Comparison of ENCODE assay signal across 7 mouse cellular contexts in genomic region chr13:21911147-21911546, GRCm38 (mm10). TPM values are rescaled to one million over a fixed set of nuclear protein-coding genes. Genes with fewer than 3 reads are reported as not detected.
DNase-seq lines count a peak whose midpoint lies in the region; ATAC-seq and TF ChIP-seq lines count a peak whose summit lies in the region.

No protein-coding gene starts in this region.

- no peak overlapping the region; the same call in 1 of the 2 replicates for H3K4me2 ChIP-seq in forebrain, embryonic 15.5 days (replicated peaks)
- peak overlapping the region; percentile 73 for H3K4me2 ChIP-seq in liver, embryonic 12.5 days

- H3K4me1 ChIP-seq in bone marrow macrophage, adult 2 months (ENCODE audit: control insufficient read depth, insufficient read depth, low read length), result peaks cover 13% of the 10 kb centered on the region
- no peaks in the 10 kb centered on the region for H3K4me1 ChIP-seq in forebrain, embryonic 15.5 days
- peaks cover 68% of the 10 kb centered on the region for H3K4me1 ChIP-seq in liver, embryonic 12.5 days

- peaks cover 32% of the 10 kb centered on the region for H3K27me3 ChIP-seq in forebrain, embryonic 15.5 days
- H3K27me3 ChIP-seq in liver, embryonic 12.5 days (replicated peaks), result peaks cover 9% of the 10 kb centered on the region; the same call in 1 of the 2 replicates

- H3K27ac ChIP-seq in bone marrow macrophage, adult 2 months (ENCODE audit: insufficient read depth, low read depth, low read length), result no peak overlapping the region
- no peak overlapping the region for H3K27ac ChIP-seq in forebrain, embryonic 15.5 days (replicated peaks)
- no peak overlapping the region for H3K27ac ChIP-seq in liver, embryonic 12.5 days

- H3K9me3 ChIP-seq in forebrain, embryonic 15.5 days, result no peaks in the 10 kb centered on the region
- no peaks in the 10 kb centered on the region for H3K9me3 ChIP-seq in liver, embryonic 12.5 days (replicated peaks)

- peak overlapping the region; percentile 44 for H3K4me3 ChIP-seq in bone marrow macrophage, adult 2 months (ENCODE audit: insufficient read depth, low read length)
- H3K4me3 ChIP-seq in forebrain, embryonic 15.5 days, result 0 out of 2 replicates have a peak overlapping the region, but pooled peaks have one; percentile 9
- H3K4me3 ChIP-seq in liver, embryonic 12.5 days, result peak overlapping the region; percentile 62

- 4% methylated on average over 17 of the region's 17 CpGs for WGBS in forebrain, embryonic 15.5 days
- 1% methylated on average over 17 of the region's 17 CpGs for WGBS in liver, embryonic 12.5 days (ENCODE audit: insufficient replicate concordance)

- no peak for TF ChIP-seq POLR2A in bone marrow macrophage, adult 2 months (IDR thresholded peaks at IDR 0.05; ENCODE audit: borderline replicate concordance, low read depth, low read length)

- H3K9ac ChIP-seq in forebrain, embryonic 15.5 days (replicated peaks), result no peak overlapping the region
- peak overlapping the region; percentile 66 for H3K9ac ChIP-seq in liver, embryonic 12.5 days

- no peak for TF ChIP-seq CTCF in bone marrow macrophage, adult 2 months (IDR thresholded peaks at IDR 0.05; ENCODE audit: low read depth, low read length)

- no peak for ATAC-seq in forebrain, embryonic 15.5 days (replicated peaks)
- 0 out of 2 replicates have a peak, but pooled peaks have one; percentile 44 for ATAC-seq in liver, embryonic 12.5 days

- peak; percentile 51 to 71 for DNase-seq in right cerebral cortex, adult 2 months (ENCODE audit: low spot score in 2 of 2)
- no peak for DNase-seq in right cerebral cortex, postnatal 25 days
- DNase-seq in gastrocnemius, postnatal 25 days, result no peak
- no peak for DNase-seq in T-cell, adult 2 months (ENCODE audit: low spot score)

- no peaks in the 10 kb centered on the region for H3K36me3 ChIP-seq in forebrain, embryonic 15.5 days
- H3K36me3 ChIP-seq in liver, embryonic 12.5 days, result no peaks in the 10 kb centered on the region

RNA-seq across cellular contexts. Expression of gene Zfp184, which starts 33.7 kb away (rescaled TPM):
- polyA plus RNA-seq in bone marrow macrophage, adult 2 months (2012; ENCODE audit: insufficient read depth, insufficient read length, missing spikeins), result 0.25 and 0.76 TPM in 2 replicates
- polyA plus RNA-seq in forebrain, embryonic 15.5 days (2015; fragmentation: Nextera tagmentation; extraction: Ambion mirVana), result 23.6 and 24.7 TPM in 2 replicates
- polyA plus RNA-seq in liver, embryonic 12.5 days (2016; fragmentation: Nextera tagmentation; extraction: Ambion mirVana), result 1.9 and 2.5 TPM in 2 replicates
- total RNA-seq in gastrocnemius, postnatal 25 days (2021), result under 1 TPM; 0.26 to 0.54 TPM

Comparison
In these comparisons a context has a peak if more than half of its experiments do, and no peak if none do; other contexts are left out.
1. DNase-seq: peak in right cerebral cortex, adult 2 months (2 of 2); none in right cerebral cortex, postnatal 25 days (single experiment), gastrocnemius, postnatal 25 days (single experiment) and T-cell, adult 2 months (single experiment).
2. H3K4me3 ChIP-seq: peak in every context shown above with its lines; median percentile 62 in liver, embryonic 12.5 days; 44 in bone marrow macrophage, adult 2 months; 9 in forebrain, embryonic 15.5 days.